19 mouse cellular contexts compared by ENCODE assay signal in the genomic region with DNA sequence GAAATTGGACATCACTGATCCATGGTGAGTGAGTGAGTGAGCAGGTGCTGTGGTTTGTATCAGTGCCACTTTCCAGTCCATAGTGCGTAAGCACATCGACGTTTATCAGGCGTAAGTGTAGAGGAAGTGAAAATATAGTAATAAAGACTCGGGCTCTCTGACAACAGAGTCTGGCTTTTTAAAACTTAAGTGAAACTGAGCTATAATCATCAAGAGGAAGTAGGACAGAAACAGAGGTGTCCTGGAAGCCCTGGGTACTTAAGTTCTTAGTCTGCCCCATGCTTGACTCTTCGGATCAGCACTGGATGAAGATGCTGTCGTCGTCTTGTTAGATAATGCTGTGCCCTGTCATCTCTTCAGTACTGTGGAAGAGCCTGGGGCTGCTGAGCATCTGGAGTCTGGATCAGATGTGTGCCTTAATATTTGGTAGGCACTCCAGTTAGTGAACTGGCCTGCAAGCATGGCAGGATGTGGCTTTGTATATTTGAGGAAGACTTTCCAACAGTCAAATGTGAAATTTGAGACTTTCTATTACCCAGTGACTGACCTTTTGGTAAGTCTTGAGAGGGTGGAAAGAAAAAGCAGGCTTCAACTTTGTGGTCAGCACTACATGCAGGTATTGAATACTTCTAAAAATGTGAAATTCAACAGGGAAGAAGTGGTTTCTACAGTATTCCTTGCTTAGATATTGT. TPM values are rescaled to one million over a fixed set of nuclear protein-coding genes. Genes with fewer than 3 reads are reported as not detected.
DNase-seq lines count a peak whose midpoint lies in the region; ATAC-seq lines count a peak whose summit lies in the region.
"Had no signal": no experiment of that assay in that cellular context is flagged by ENCODE, and none has a peak within 500 bp of the region (broad histone marks: within the 10 kb centered on the region; RNA-seq: fewer than 3 reads in every experiment).

No protein-coding gene starts in this region.

- H3K27me3 ChIP-seq in heart, embryonic 10.5 days (ENCODE audit: insufficient read depth, poor library complexity, severe bottlenecking) = no peaks in the 10 kb centered on the region
- H3K27me3 ChIP-seq: embryonic facial prominence, embryonic 12.5 days had no signal

- peaks cover 40% of the 10 kb centered on the region for H3K36me3 ChIP-seq in heart, embryonic 10.5 days

- peak; percentile 14 for DNase-seq in lung, postnatal 25 days (ENCODE audit: low spot score)
- DNase-seq in lung, postnatal 10 days = no peak
- DNase-seq in CD4-positive helper T cell, adult 2 months (ENCODE audit: low read depth, low spot score) = peak; percentile 16
- no peak for DNase-seq in heart, embryonic 10.5 days (ENCODE audit: low spot score)
- DNase-seq in heart, postnatal 36 days = no peak
- DNase-seq: adrenal gland, adult 2 months; cerebellum, postnatal 25 days; thymus, adult 18-20 months had no signal

- 0 out of 2 replicates have a peak overlapping the region, but pooled peaks have one; percentile 14 for H3K27ac ChIP-seq in brown adipose tissue, adult 24 weeks (replicated peaks; ENCODE audit: low read depth, low read length)
- H3K27ac ChIP-seq in heart, embryonic 10.5 days = no peak overlapping the region
- H3K27ac ChIP-seq: embryonic facial prominence, embryonic 12.5 days; forebrain, embryonic 10.5 days; hindbrain, postnatal 0 days; liver, embryonic 14.5 days had no signal

- intact Hi-C loops in heart, postnatal 36 days (cut with DNase I) = no loop called here

- H3K4me3 ChIP-seq in brown adipose tissue, adult 24 weeks (ENCODE audit: insufficient read depth, low read depth, low read length) = no peak overlapping the region
- no peak overlapping the region for H3K4me3 ChIP-seq in heart, embryonic 10.5 days
- H3K4me3 ChIP-seq: embryonic facial prominence, embryonic 12.5 days; forebrain, embryonic 10.5 days had no signal

- no peaks in the 10 kb centered on the region for H3K4me1 ChIP-seq in brown adipose tissue, adult 24 weeks (ENCODE audit: control insufficient read depth, insufficient read depth, insufficient read length, low read length)
- H3K4me1 ChIP-seq in heart, embryonic 10.5 days = peaks cover 4% of the 10 kb centered on the region; the same call in 1 of the 2 replicates
- H3K4me1 ChIP-seq: embryonic facial prominence, embryonic 12.5 days; forebrain, embryonic 10.5 days had no signal

- H3K9me3 ChIP-seq in heart, embryonic 10.5 days = no peaks in the 10 kb centered on the region
- H3K9me3 ChIP-seq: embryonic facial prominence, embryonic 12.5 days; forebrain, embryonic 10.5 days had no signal

- peak; percentile 63 for ATAC-seq in monocyte, adult 5-6 weeks (replicated peaks; ENCODE audit: insufficient number of reproducible peaks, low FRiP score, low TSS enrichment, poor library complexity, severe bottlenecking)
- no peak for ATAC-seq in erythroid progenitor cell, adult 5-6 weeks (replicated peaks; ENCODE audit: low FRiP score, poor library complexity, severe bottlenecking)
- ATAC-seq: hindbrain, postnatal 0 days had no signal

- WGBS in heart, embryonic 10.5 days = 76% methylated on average over 8 of the region's 8 CpGs

RNA-seq across cellular contexts. Expression of a gene that starts 30.5 kb away (rescaled TPM):
- polyA plus RNA-seq in brown adipose tissue, adult 24 weeks (2012; ENCODE audit: insufficient read depth, insufficient read length, missing spikeins) = 6.0 and 13.9 TPM in 2 replicates
- 22.4 to 37.0 TPM (median 25.6 TPM) in 3 replicates for total RNA-seq in monocyte, adult 5-6 weeks (2017)
- 23.5 and 24.1 TPM in 2 replicates for total RNA-seq in erythroid progenitor cell, adult 5-6 weeks (2015; ENCODE audit: low replicate concordance)
- total RNA-seq in erythroid progenitor cell, adult 5-6 weeks (2017; ENCODE audit: low replicate concordance) = 28.3 and 34.7 TPM in 2 replicates
- 24.9 and 30.8 TPM in 2 replicates for polyA plus RNA-seq in heart, embryonic 10.5 days (2016; fragmentation: Nextera tagmentation; extraction: Ambion mirVana)
- 10 to 100 TPM; 10.9 to 13.2 TPM for total RNA-seq in heart, postnatal 36 days (2021)

RNA-seq across cellular contexts. Expression of a gene that starts 40.0 kb away (rescaled TPM):
- polyA plus RNA-seq in brown adipose tissue, adult 24 weeks (2012; ENCODE audit: insufficient read depth, insufficient read length, missing spikeins) = not detected in 2 replicates
- total RNA-seq in monocyte, adult 5-6 weeks (2017) = 8.5 to 10.9 TPM (median 9.5 TPM) in 3 replicates
- total RNA-seq in erythroid progenitor cell, adult 5-6 weeks (2015; ENCODE audit: low replicate concordance) = not detected in 2 replicates
- not detected in 2 replicates for total RNA-seq in erythroid progenitor cell, adult 5-6 weeks (2017; ENCODE audit: low replicate concordance)
- not detected in 2 replicates for polyA plus RNA-seq in heart, embryonic 10.5 days (2016; fragmentation: Nextera tagmentation; extraction: Ambion mirVana)
- total RNA-seq in heart, postnatal 36 days (2021) = not detected
- total RNA-seq: adrenal gland, adult 2 months; hindbrain, postnatal 0 days; left cerebral cortex, postnatal 25 days; megakaryocyte-erythroid progenitor cell, adult 5-6 weeks had no signal
- polyA plus RNA-seq: embryonic facial prominence, embryonic 12.5 days; forebrain, embryonic 10.5 days; heart, postnatal 0 days; hindbrain, postnatal 0 days; kidney, embryonic 14.5 days had no signal

RNA-seq across cellular contexts. Expression of a gene that starts 47.9 kb away (rescaled TPM):
- 15.5 and 15.6 TPM in 2 replicates for polyA plus RNA-seq in brown adipose tissue, adult 24 weeks (2012; ENCODE audit: insufficient read depth, insufficient read length, missing spikeins)
- total RNA-seq in monocyte, adult 5-6 weeks (2017) = 48.3 to 53.4 TPM (median 53.2 TPM) in 3 replicates
- 15.1 and 28.5 TPM in 2 replicates for total RNA-seq in erythroid progenitor cell, adult 5-6 weeks (2015; ENCODE audit: low replicate concordance)
- 1.3 and 6.6 TPM in 2 replicates for total RNA-seq in erythroid progenitor cell, adult 5-6 weeks (2017; ENCODE audit: low replicate concordance)
- polyA plus RNA-seq in heart, embryonic 10.5 days (2016; fragmentation: Nextera tagmentation; extraction: Ambion mirVana) = 25.0 and 30.2 TPM in 2 replicates
- 10 to 100 TPM; 27.4 to 27.5 TPM for total RNA-seq in heart, postnatal 36 days (2021)

RNA-seq across cellular contexts. Expression of a gene that starts 48.2 kb away (rescaled TPM):
- not detected in 2 replicates for polyA plus RNA-seq in brown adipose tissue, adult 24 weeks (2012; ENCODE audit: insufficient read depth, insufficient read length, missing spikeins)
- total RNA-seq in monocyte, adult 5-6 weeks (2017) = 4.2 to 5.7 TPM in 2 of 3 replicates, not detected in the other
- not detected in 2 replicates for total RNA-seq in erythroid progenitor cell, adult 5-6 weeks (2015; ENCODE audit: low replicate concordance)
- 4.9 TPM in 1 of 2 replicates, not detected in the other for total RNA-seq in erythroid progenitor cell, adult 5-6 weeks (2017; ENCODE audit: low replicate concordance)
- polyA plus RNA-seq in heart, embryonic 10.5 days (2016; fragmentation: Nextera tagmentation; extraction: Ambion mirVana) = 0.10 TPM in 1 of 2 replicates, not detected in the other
- total RNA-seq in heart, postnatal 36 days (2021) = not detected
- total RNA-seq: adrenal gland, adult 2 months; megakaryocyte-erythroid progenitor cell, adult 5-6 weeks had no signal
- polyA plus RNA-seq: heart, postnatal 0 days had no signal

Comparison
In these comparisons a context has a peak if more than half of its experiments do, and no peak if none do; other contexts are left out.
1. DNase-seq: peak in lung, postnatal 25 days (single experiment) and CD4-positive helper T cell, adult 2 months (single experiment); none in lung, postnatal 10 days (single experiment), heart, embryonic 10.5 days (single experiment) and heart, postnatal 36 days (0 of 2).